Mouse (Mus musculus) CD4-positive, CD25-positive, alpha-beta regulatory T cell, adult 2 months (primary cell): Measurements from ENCODE around the gene Fgf8.

Source experiments
- DNase-seq: peaks from one replicate; pipeline ENCODE4 v3.0.0-alpha.2; 2012; ENCODE audit warnings: low read depth, low spot score

Fgf8 gene

DNA sequence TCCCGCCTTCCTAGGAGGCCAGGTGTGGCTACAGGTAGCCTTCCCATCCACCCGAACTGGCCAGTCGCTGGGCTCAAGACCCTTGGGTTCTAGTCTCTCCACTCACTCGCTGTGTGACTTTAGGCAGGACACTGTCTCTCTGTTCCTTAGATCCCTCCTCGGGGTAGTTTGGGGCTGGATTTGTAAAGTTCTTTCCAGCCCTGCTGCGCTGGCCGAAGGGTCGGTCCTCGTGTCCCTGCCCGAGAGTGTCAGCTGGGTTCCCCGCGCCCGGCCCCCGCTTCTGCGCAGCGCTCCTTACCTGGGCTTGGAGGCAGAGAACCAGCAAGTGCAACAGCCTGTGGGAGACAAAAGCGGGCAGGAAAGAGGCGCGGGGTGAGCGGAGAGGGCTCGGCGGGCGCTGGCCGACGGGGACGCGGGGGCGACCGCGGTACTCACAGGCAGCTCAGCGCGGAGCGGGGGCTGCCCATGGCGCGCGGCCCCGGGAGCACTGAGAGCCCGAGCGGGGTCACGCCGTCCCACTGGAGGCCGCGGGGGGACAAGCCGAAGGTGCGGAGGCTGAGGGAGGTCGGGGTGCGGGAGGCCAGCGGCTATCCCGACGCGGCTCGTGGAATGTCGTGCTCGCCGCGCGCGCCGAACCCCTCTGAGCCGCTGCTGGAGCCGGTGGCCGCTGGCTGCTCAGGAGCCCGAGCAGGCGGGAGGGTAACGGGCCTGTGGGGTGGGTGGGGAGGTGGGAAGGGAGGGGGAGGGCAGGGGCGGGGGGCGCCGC, at the start of gene Fgf8:
Gene Fgf8, minus strand, starts transcription at position 698 of the 766 bp plus-strand sequence.
- DNase-seq, result peak; percentile 51

GRCm38 (mm10) chr19:45792404-45792803, 49.7 kb upstream of the Fgf8 start:
- DNase-seq, result no peak

DNA sequence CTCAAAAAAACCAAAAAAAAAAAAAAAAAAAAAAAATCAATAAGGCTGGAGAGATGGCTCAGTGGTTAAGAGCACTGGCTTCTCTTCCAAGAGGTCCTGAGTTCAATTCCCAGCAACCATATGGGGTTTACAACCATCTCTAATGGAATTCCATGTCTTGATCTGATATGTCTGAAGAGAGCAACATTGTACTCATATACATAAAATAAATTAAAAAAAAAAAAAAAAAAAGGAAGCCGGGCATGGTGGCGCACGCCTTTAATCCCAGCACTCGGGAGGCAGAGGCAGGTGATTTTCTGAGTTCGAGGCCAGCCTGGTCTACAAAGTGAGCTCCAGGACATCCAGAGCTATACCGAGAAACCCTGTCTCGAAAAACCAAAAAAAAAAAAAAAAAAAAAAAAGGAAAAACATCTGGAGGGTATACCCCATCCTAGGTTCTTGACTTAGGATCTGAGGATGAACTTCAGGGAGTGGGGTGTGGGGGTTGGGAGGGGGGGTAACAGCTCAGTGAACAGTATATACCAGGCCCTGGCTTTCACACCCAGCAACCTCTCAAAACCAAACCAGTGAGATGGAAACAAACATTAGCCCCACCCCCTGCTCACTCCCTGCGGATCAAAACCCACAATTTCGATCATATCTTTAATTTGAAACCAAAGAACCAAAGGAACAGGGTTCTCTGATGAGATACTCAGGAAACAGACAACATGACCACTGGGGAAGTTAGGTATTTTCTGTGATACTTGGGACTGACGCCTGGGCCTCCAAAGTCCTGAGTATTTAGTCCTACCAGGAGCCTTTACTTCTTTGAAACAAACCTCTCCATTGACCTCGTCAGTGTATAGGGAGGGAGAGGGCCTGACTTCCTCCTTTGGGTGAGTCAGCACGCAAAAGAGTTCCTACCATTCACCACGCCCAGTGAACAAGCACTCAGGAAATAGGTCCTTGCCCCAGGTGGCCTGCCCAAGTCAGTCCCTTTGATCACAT, 47.5 kb upstream of the Fgf8 start:
- peak; percentile 66 for DNase-seq

DNA sequence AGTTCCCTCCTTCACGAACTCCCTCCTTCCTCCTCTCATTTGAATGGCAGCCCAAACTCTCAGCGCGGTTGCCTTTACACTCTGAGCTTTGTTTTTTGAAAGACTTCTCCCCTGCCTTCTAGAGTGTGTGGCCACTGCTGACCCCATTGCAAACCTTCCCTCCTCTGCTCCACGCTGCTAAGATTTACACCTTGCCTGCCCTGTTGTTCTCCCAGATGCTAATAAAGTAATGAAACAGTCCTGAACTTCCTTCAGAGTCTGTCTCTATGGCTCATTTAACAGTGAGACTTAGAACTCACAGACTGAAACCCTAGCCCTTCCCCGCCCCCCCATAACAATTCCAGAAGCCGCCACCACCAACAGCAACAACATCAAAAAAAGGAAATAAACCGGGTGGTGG, 46.6 kb upstream of the Fgf8 start:
- no peak for DNase-seq

GRCm38 (mm10) chr19:45788337-45788736, 45.6 kb upstream of the Fgf8 start:
- DNase-seq, result no peak

DNA sequence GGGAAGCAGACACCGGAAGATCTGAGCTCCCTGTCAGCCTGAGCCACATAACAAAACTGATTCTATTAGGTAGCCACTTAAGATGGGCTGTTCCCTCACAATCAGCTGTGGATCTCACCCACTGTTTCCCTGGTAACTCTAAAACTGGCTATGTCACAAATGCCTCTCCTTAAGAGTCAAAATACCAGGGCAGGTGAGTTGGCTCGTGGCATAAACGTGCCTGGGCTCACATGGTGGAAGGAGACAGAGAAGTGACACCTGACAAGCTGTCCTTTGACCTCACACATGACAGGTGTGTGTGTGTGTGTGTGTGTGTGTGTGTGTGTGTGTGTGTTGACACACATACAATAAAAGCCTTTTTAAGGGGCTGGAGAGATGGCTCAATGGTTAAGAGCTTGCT, 44.7 kb upstream of the Fgf8 start:
- DNase-seq, result no peak

GRCm38 (mm10) chr19:45785470-45785869, 42.8 kb upstream of the Fgf8 start:
- DNase-seq, result no peak

DNA sequence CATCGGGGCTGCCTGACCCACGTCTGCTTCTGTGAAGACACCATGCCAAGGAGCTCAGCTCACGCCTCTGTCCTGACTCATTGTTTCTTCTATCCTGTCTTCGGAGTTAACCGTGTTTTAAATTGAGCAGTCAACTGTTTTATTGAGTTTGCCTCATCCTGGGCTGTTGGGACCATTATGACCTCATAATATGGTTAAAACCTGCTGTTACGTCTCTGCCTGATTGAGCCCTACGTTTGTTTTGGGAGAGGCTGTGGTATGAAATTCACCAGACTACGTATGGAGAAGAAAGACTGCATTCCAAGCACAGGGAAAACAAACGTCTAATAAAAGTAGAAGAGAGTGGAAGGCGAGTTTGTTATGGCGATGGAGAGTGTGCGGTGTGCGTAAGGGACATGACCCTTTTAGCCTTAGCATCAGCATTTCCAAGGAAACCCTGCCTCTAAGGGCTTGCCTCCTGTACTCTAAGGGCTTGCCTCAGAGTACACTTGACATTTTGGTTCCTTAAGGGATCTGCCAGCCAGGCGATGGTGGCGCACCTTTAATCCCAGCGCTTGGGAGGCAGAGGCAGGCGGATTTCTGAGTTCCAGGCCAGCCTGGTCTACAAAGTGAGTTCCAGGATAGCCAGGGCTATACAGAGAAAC, 41.3 kb upstream of the Fgf8 start:
- no peak for DNase-seq

DNA sequence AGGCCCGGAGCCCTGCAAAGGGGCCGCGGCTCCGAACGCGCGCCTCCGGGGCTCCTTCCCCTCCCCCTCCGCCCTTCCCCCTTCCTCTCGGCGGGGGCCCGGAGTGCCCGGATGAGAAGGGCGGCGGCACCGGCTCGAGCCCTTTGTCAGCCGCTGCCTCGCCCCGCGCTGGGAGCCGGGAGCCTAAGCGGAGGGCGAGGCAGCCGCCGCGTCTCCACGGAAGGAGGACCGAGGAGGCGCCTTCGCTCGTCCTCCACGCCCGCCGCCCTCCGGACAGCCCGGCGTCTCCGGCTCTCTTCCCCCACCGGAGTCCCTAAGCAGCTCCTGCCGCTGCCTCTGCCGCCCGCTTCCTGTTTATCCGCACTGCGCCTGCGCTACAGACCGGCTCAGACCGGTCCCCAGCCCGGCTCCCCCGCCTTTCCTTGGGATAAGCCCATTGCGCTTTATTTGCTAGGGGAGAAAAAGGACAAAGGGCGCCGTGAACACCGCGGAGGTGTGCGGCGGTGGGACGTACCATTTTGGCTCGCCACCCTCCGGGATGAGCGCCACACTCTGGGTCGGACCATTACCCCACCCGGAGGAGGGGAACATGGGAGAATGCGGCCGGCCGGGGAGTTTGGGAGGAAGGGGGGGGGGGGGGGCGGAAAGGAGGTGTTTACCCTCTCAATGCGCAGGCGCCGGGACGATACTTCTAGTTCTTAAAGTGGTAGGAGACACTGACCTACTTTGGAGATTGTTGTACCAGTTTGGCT, 40.6 kb upstream of the Fgf8 start, which contains the start of gene Mgea5:
Gene Mgea5, minus strand, starts transcription at position 657 of the 752 bp plus-strand sequence.
- peak; percentile 99 for DNase-seq

DNA sequence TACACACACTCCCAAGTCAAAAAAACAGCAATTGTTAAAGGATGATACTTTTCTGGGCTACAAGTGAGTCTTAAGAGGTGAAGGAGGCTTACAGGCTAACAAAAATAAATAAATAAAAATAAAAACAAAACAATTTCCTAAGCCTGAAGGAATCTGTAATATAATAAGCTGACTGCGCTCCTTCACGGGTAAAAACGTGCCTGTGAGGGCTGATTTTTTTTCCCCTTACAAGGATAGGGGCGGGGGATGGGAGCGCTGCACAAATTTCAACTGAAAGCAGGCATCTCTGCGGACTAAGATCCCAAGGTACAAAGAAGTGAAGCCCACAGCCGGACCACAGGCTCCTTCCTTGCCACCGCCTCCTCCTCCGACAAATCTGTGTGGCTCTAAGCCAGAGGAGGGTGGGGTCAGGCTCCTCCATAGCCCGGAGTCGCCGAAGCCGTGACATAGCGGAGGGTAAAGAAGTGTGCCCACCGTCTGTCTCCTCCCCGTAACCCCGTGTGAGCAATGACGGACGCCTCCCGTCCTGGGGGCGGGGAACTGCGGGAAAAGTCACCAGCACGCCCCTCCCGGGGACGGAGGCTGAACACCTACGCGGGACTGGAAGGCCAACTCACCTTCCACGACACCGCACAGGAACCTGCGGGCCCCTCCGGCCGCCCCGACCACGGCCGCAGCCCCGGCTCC, 39.7 kb upstream of the Fgf8 start:
- peak; percentile 69 for DNase-seq

- DNase-seq, result no peak
Measured at GRCm38 (mm10) chr19:45781676-45782075, 39.0 kb upstream of the Fgf8 start.

DNA sequence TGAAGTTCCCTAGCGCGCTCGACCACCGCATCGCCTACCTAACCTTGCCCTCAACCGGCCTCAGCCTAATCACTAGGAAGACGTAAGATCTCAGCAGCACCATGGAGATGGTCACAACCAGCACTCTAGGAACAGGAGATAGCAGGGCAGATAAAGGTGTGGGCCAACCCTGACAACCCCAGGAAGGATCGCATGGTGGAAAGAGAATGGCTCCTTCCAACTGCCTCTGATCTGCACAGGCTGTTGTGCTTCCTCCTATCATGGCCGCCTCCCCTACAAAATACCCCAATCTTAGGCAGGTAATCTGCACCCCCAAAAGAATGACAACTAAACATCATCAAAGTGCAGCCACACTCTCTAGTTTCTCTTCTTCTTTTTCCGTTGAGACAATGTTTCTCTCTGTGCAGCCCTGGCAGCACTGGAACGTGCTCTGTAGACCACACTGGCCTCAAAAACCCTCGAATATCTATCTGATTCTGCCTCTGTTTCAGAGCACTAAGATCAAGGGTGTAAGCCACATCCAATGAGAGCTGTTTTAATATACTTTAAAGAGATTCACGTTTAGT, 37.7 kb upstream of the Fgf8 start:
- DNase-seq, result no peak

- no peak for DNase-seq
Measured at GRCm38 (mm10) chr19:45775486-45775885, 32.8 kb upstream of the Fgf8 start.

GRCm38 (mm10) chr19:45771501-45771900, 28.8 kb upstream of the Fgf8 start:
- DNase-seq, result no peak

DNA sequence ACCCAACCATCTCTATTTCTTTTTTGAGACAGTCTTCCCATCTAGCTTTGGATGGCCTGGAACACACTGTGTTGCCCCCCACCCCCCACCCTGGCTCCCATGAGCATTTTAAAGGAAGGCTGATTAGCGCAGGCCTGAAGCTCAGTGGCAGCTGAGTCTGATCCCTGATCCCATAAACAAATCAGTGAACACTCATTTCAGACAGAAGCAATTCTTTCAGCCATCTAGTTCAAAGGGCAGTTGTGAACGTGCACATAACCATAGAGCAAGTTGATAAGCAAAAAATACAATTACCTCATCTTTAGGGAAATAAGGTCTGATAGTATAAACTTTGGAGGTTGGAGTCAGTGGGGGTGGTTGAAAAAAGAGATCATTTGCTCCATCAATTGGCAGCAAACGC, 18.1 kb upstream of the Fgf8 start:
- no peak for DNase-seq

- no peak for DNase-seq
Measured at GRCm38 (mm10) chr19:45758671-45759070, 16.0 kb upstream of the Fgf8 start.

- DNase-seq, result no peak
Measured at GRCm38 (mm10) chr19:45753551-45753950, 10.8 kb upstream of the Fgf8 start.

- peak; percentile 50 for DNase-seq
Measured at GRCm38 (mm10) chr19:45751881-45752280, 9.2 kb upstream of the Fgf8 start.

GRCm38 (mm10) chr19:45749243-45750043, 6.7 kb upstream of the Fgf8 start, which contains the start of gene Npm3:
TSS of gene Npm3 (minus strand) at chr19:45749591.
- peak; percentile 94 for DNase-seq
